Mouse (Mus musculus): ENCODE data around the gene Carnmt1. TPM values are rescaled to one million over a fixed set of nuclear protein-coding genes. Genes with fewer than 3 reads are reported as not detected.
"Not testable (repeated sequence)": the region's sequence is repeated elsewhere in the genome, so short reads cannot be mapped to it uniquely, and the experiment has no call there.

The Carnmt1 gene
- polyA plus RNA-seq, 1 experiment from 2014 or later: 26.8 TPM

DNA sequence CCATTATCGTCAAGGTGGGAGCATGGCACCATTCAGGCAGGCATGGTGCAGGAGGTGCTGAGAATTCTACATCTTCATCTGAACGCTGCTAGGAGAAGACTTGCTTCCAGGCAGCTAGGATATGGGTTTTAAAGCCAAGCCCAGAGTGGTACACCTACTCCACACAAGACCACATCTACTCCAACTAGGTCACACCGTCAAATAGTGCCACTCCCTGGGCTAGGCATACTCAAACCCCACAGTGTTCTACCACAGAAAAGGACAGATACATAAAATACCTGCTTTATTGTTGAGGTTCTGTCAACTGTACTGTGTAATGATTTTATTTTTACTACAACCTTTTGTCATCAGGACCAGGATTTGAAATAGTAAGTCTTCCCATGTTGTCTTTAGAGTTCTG is 24.6 kb downstream of the Carnmt1 start:
- 94% methylated on average over 3 of the region's 3 CpGs for WGBS
- H3K4me1 ChIP-seq: no peaks in the 10 kb centered on the region
- H3K36me3 ChIP-seq: peaks cover 35% of the 10 kb centered on the region
- H3K27ac ChIP-seq (replicated peaks): no peak overlapping the region
- no peaks in the 10 kb centered on the region for H3K27me3 ChIP-seq (ENCODE audit: low read depth, poor library complexity, severe bottlenecking)
- H3K4me3 ChIP-seq: no peak overlapping the region
- H3K9me3 ChIP-seq (replicated peaks): no peaks in the 10 kb centered on the region
- DNase-seq (ENCODE audit: low spot score): no peak

GRCm38 (mm10) chr19:18695552-18695951 is 25.0 kb downstream of the Carnmt1 start:
- no peak for DNase-seq (ENCODE audit: low spot score)
- Histone ChIP-seq H3K9me3 (replicated peaks) (no peaks in the 10 kb centered on the region), H3K27me3 (ENCODE audit: low read depth, poor library complexity, severe bottlenecking) (no peaks in the 10 kb centered on the region), H3K36me3 (peaks cover 35% of the 10 kb centered on the region), H3K4me1 (no peaks in the 10 kb centered on the region), H3K27ac (replicated peaks) (no peak overlapping the region), H3K4me3 (no peak overlapping the region)
- WGBS: 95% methylated on average over 1 of the region's 1 CpGs

GRCm38 (mm10) chr19:18708101-18708500 is 37.5 kb downstream of the Carnmt1 start:
- no peaks in the 10 kb centered on the region for H3K36me3 ChIP-seq
- DNase-seq (ENCODE audit: low spot score): no peak
- no peak overlapping the region for H3K27ac ChIP-seq (replicated peaks)
- no peaks in the 10 kb centered on the region for H3K9me3 ChIP-seq (replicated peaks)
- no peaks in the 10 kb centered on the region for H3K27me3 ChIP-seq (ENCODE audit: low read depth, poor library complexity, severe bottlenecking)
- H3K4me3 ChIP-seq: no peak overlapping the region
- peaks cover 3% of the 10 kb centered on the region; the same call in 1 of the 2 replicates for H3K4me1 ChIP-seq

GRCm38 (mm10) chr19:18710903-18711302 is 40.3 kb downstream of the Carnmt1 start:
- H3K36me3 ChIP-seq: no peaks in the 10 kb centered on the region; the same call in 1 of the 2 replicates
- H3K27ac ChIP-seq (replicated peaks): no peak overlapping the region
- no peaks in the 10 kb centered on the region for H3K27me3 ChIP-seq (ENCODE audit: low read depth, poor library complexity, severe bottlenecking)
- no peaks in the 10 kb centered on the region for H3K9me3 ChIP-seq (replicated peaks)
- no peak for DNase-seq (ENCODE audit: low spot score)
- 62% methylated on average over 6 of the region's 6 CpGs for WGBS
- peaks cover 26% of the 10 kb centered on the region for H3K4me1 ChIP-seq
- H3K4me3 ChIP-seq: no peak overlapping the region

- Histone ChIP-seq H3K4me1 (peaks cover 27% of the 10 kb centered on the region), H3K4me3 (no peak overlapping the region), H3K27me3 (ENCODE audit: low read depth, poor library complexity, severe bottlenecking) (no peaks in the 10 kb centered on the region), H3K9me3 (replicated peaks) (no peaks in the 10 kb centered on the region), H3K27ac (replicated peaks) (no peak overlapping the region), H3K36me3 (no peaks in the 10 kb centered on the region; the same call in 1 of the 2 replicates)
- WGBS: 92% methylated on average over 9 of the region's 9 CpGs
- DNase-seq (ENCODE audit: low spot score): no peak
Measured at GRCm38 (mm10) chr19:18711589-18711988, 41.0 kb downstream of the Carnmt1 start.

DNA sequence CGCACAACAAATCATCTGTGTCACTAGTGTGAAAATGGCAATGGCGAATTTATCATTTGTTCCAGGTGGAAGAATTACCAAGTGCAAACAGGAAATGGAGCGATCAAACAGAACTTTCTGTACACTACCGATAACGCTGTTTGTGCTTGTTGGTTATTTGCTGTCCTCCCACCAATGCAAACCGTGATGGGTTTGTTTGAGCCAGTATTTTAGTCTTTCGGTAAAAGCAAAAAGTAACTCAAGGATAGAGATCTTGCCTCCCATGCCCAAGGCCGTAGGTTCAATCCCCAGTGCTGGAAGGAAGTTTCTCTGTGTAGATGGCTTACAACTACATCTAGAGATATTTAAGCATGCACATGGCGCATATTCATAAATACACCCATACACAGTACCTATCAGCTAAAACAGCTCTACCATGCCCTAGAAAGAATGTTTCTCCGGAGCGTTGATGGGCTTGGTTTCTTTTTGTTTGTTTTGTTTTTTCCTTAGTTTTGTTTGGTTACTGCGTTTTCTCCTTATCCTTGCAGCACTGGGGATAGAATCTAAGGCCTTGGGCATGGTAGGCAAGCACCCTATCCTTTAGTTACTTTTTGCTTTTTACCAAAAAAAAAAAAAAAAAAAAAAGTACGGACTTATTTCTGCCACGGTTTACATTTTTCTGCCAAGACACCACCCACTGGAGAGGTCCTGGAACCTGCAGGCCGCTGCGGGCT is 41.7 kb downstream of the Carnmt1 start:
- WGBS: 58% methylated on average over 16 of the region's 16 CpGs
- Histone ChIP-seq H3K36me3 (peaks cover 5% of the 10 kb centered on the region), H3K9me3 (replicated peaks) (no peaks in the 10 kb centered on the region), H3K27me3 (ENCODE audit: low read depth, poor library complexity, severe bottlenecking) (no peaks in the 10 kb centered on the region), H3K4me3 (peak overlapping the region; percentile 84), H3K4me1 (peaks cover 27% of the 10 kb centered on the region), H3K27ac (replicated peaks) (peak overlapping the region; percentile 93)
- no peak for DNase-seq (ENCODE audit: low spot score)

GRCm38 (mm10) chr19:18712866-18713300 is 42.3 kb downstream of the Carnmt1 start, which contains the start of gene D030056L22Rik:
D030056L22Rik (plus strand) TSS chr19:18713193.
- under 1% methylated on average over 49 of the region's 49 CpGs for WGBS
- H3K36me3 ChIP-seq: peaks cover 11% of the 10 kb centered on the region
- peak; percentile 98 for DNase-seq (ENCODE audit: low spot score)
- peak within 1 kb of the TSS; percentile 93 for H3K27ac ChIP-seq (replicated peaks)
- H3K4me3 ChIP-seq: peak within 1 kb of the TSS; percentile 84
- no peaks in the 10 kb centered on the region for H3K9me3 ChIP-seq (replicated peaks)
- peaks cover 27% of the 10 kb centered on the region for H3K4me1 ChIP-seq
- no peaks in the 10 kb centered on the region for H3K27me3 ChIP-seq (ENCODE audit: low read depth, poor library complexity, severe bottlenecking)

- peaks cover 16% of the 10 kb centered on the region for H3K36me3 ChIP-seq
- peak overlapping the region; percentile 84 for H3K4me3 ChIP-seq
- H3K9me3 ChIP-seq (replicated peaks); H3K27me3 ChIP-seq (ENCODE audit: low read depth, poor library complexity, severe bottlenecking): not testable (repeated sequence)
- WGBS: under 1% methylated on average over 46 of the region's 46 CpGs
- H3K4me1 ChIP-seq: peaks cover 27% of the 10 kb centered on the region
- peak overlapping the region; percentile 93 for H3K27ac ChIP-seq (replicated peaks)
- peak; percentile 54 for DNase-seq (ENCODE audit: low spot score)
Measured at GRCm38 (mm10) chr19:18713357-18713756, 42.8 kb downstream of the Carnmt1 start.

GRCm38 (mm10) chr19:18716374-18716773 is 45.8 kb downstream of the Carnmt1 start:
- Histone ChIP-seq H3K9me3 (replicated peaks) (no peaks in the 10 kb centered on the region), H3K27me3 (ENCODE audit: low read depth, poor library complexity, severe bottlenecking) (no peaks in the 10 kb centered on the region), H3K4me1 (peaks cover 27% of the 10 kb centered on the region), H3K27ac (replicated peaks) (no peak overlapping the region), H3K36me3 (peaks cover 28% of the 10 kb centered on the region), H3K4me3 (no peak overlapping the region)
- WGBS: 39% methylated on average over 1 of the region's 1 CpGs
- DNase-seq (ENCODE audit: low spot score): peak; percentile 48

DNA sequence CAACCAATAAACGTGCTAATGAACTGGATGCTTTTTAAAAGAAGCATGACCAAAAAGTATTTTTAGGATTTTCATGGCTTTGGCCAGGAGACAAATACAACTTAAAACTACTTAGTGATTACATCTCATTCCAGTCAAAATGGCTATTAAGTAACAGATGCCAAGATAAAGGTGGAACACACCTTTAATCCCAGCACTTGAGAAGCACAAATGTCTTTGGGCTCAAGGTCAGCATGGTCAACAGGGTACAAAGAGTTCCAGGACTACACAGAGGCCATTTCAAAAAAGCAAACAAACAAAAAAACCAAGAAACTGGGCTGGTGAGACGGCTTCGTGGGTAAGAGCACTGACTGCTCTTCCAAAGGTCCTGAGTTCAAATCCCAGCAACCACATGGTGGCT is 49.8 kb downstream of the Carnmt1 start:
- Histone ChIP-seq H3K4me1 (peaks cover 7% of the 10 kb centered on the region), H3K27ac (replicated peaks) (no peak overlapping the region), H3K4me3 (no peak overlapping the region), H3K36me3 (peaks cover 28% of the 10 kb centered on the region), H3K9me3 (replicated peaks) (no peaks in the 10 kb centered on the region), H3K27me3 (ENCODE audit: low read depth, poor library complexity, severe bottlenecking) (no peaks in the 10 kb centered on the region)
- WGBS: 90% methylated on average over 3 of the region's 3 CpGs
- DNase-seq (ENCODE audit: low spot score): no peak

GRCm38 (mm10) chr19:18725186-18725585 is 54.6 kb downstream of the Carnmt1 start:
- Histone ChIP-seq H3K36me3 (no peaks in the 10 kb centered on the region), H3K4me3 (no peak overlapping the region), H3K27ac (replicated peaks) (no peak overlapping the region), H3K9me3 (replicated peaks) (no peaks in the 10 kb centered on the region), H3K4me1 (no peaks in the 10 kb centered on the region), H3K27me3 (ENCODE audit: low read depth, poor library complexity, severe bottlenecking) (no peaks in the 10 kb centered on the region)
- 88% methylated on average over 2 of the region's 2 CpGs for WGBS
- DNase-seq (ENCODE audit: low spot score): no peak

- no peaks in the 10 kb centered on the region for H3K4me1 ChIP-seq
- H3K27me3 ChIP-seq (ENCODE audit: low read depth, poor library complexity, severe bottlenecking): no peaks in the 10 kb centered on the region
- DNase-seq (ENCODE audit: low spot score): no peak
- no peaks in the 10 kb centered on the region for H3K9me3 ChIP-seq (replicated peaks)
- WGBS: 85% methylated on average over 7 of the region's 7 CpGs
- H3K27ac ChIP-seq (replicated peaks): no peak overlapping the region
- no peak overlapping the region for H3K4me3 ChIP-seq
- no peaks in the 10 kb centered on the region for H3K36me3 ChIP-seq
Measured at GRCm38 (mm10) chr19:18730255-18730654, 59.7 kb downstream of the Carnmt1 start.

GRCm38 (mm10) chr19:18731077-18731476 is 60.5 kb downstream of the Carnmt1 start:
- H3K4me3 ChIP-seq: no peak overlapping the region
- 64% methylated on average over 7 of the region's 7 CpGs for WGBS
- no peaks in the 10 kb centered on the region for H3K27me3 ChIP-seq (ENCODE audit: low read depth, poor library complexity, severe bottlenecking)

More at GRCm38 (mm10) chr19:18731077-18731476, 60.5 kb downstream of the Carnmt1 start:
- no peak overlapping the region for H3K27ac ChIP-seq (replicated peaks)
- no peaks in the 10 kb centered on the region for H3K36me3 ChIP-seq
- H3K9me3 ChIP-seq (replicated peaks): no peaks in the 10 kb centered on the region
- no peak for DNase-seq (ENCODE audit: low spot score)
- H3K4me1 ChIP-seq: no peaks in the 10 kb centered on the region

Data from midbrain, embryonic 10.5 days (tissue).